Mouse (Mus musculus) retina, adult 2 months (tissue): Measurements from ENCODE around the gene Gm10309.

Experiments
- DNase-seq: peaks from one replicate; pipeline ENCODE4 v3.0.0-alpha.2; 2012; ENCODE audit warnings: low read depth, low spot score

The Gm10309 gene

DNA sequence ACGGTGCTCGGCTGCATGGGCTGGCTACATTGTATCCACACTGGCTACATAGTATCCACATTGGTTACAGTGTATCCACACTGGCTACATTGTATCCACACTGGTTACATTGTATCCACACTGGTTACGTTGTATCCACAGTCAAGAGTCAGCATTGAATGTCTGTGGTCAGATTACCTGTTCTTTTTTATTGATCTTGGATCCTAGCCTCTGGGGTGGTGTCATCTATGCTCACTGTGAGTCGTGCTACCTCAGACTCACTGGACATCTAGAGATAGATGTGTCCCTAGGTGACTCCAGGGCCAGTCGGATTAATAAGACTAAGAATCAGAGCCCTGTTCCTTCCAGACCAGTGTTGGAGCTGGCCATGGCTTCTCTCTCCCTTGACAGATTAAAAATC is 34.9 kb downstream of the Gm10309 start:
- no peak for DNase-seq

DNA sequence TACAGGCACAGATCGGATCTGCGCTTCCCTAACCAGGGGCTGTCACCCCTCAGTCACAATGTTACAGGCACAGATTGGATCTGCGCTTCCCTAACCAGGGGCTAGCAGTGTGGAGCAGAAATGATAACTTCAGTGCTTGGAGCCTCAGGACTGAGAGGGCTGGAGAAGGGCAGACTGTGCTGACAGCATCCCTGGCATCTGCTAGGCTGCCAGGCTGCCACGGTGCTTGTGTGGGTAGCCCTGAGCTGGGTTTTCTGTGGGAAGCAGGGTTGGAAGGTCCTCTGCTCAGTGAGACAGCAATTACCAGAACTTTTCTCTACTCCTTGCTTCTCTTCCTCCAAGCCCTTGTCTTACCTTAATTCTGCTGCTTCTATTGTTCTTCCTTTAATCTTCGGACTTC is 37.1 kb downstream of the Gm10309 start:
- DNase-seq, result no peak

DNA sequence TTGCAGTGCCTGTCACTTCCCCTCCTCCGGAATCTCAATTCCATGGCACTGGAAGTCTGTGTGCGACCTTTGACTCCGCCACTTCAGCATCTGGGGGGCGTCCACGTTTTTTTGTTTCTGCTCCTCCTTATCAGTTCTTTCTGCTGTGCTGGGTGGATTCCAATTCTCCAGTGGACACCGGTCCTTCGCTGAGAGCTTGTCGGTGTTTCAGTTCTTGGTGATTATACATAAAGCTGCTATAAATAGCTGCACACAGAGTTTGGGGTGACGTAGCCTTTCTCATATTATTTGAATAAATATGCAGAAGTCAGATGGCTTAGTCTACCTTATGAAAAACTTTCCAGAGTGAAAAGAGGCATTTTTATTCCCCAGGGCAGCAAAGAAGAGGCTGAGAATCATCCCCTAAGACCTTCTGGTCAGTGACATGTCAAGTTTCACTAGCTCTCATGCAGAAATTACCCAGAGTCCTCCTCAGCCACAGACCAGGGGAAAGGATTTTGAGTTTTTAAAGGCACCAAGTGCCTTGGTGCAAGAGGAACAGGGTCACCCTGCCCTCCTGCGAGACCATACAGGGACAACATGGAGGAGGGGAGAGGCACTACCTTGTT is 37.6 kb downstream of the Gm10309 start:
- DNase-seq, result no peak

DNA sequence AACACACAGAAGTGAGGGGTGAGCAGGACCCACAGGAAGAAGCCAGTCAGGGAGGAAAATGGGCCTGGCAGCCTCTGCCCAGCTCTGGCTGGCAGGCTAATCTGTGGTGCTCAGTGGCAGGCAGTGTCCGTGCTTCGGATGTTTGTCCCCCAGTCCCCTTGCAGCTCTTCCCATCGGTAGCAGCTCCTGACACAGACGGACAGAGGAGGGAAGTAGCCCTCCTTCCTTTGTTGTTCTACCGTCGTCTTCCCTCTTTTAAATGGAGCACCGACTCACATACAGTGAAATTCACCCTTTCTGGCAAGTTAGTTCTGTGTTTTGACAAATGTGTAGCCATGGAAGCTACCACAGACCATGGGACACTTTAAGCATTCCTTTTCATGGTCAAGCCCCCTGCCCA is 38.2 kb downstream of the Gm10309 start:
- no peak for DNase-seq

DNA sequence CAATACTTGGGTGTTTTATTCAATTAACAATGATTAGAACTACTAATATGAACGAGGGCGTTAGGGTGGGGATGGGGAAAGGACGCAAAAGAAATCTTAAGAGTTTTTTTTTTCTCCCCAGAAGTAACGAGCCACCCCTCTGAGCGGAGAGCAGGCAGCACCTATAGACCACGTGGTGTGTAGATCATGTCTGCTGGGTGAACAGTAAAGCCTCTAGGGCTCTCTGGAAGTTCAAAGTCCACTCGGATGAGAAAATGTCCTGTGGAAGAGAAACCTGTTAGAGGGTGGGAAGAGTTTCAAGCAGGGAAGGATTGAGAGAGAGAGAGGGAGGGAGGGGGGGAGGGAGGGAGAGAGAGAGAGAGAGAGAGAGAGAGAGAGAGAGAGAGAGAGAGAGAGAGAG is 38.6 kb downstream of the Gm10309 start:
- no peak for DNase-seq

DNA sequence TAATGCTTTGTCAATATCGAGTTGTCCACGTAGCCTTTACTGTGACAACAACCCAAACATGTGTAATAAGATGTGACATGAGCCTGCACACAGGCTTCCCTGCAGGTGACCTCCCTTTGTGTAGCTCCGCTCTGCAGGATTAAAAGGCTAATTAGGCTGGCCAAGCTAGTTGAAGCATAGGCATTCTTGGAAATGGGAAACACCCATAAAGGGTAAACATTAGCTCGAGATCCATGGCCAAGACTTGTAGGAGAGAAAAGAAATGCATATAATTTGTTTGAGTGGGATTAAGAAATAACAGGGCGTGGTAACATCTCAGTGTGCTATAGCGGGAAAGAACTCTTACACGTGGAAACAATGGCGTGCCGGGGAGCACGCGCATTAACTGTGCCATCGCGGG is 39.2 kb downstream of the Gm10309 start:
- no peak for DNase-seq

DNA sequence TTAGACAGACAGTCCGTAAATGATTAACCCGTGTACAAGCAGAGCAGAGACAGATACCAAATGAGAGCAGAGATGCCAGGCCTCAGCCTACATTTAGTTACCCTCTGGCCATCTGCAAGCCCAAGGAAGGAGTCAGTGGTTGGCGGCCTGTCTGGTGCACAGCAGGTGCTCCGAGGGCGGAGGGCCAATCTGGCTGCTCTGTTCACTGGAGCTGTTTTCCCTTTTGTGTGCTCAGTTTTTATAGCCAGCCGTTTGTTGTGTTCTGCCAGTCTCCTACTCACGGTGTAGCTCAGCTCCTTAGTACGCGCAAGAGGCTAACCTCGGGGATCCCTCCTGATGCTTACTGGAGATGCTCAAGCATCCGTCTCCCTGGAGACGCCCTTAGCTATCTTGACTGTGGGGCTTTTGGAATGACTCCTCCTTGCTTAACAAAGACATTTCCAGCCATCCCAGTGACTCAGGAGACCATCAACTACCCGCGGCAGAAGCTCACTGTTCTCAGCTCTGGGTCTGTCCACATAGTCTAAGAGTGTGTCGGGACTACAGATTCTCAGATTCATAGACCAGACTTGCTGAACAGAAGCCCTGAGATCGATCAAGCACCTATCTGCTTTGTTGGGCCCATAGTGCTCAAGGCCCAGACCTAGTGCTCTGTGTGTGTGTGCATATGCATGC is 40.2 kb downstream of the Gm10309 start:
- DNase-seq, result no peak

DNA sequence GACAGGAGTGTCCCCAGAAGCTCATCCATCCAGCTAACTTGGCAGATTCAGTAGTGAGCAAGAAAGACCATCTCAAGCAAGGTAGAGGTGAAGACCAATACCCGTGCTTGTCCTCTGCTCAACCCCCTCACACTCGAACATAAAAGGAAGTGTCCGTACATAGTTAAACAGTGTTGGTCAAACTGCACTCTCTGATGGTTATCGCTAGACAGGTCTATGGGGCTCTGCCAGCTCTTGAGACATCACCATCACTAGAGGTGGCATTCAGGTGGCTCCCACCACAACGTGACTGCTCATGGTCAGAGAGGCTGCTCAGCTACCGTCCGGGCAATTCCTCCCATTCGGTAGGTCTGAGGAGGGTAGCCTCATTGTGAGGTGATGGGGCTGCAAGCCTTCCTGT is 40.8 kb downstream of the Gm10309 start:
- DNase-seq, result no peak

DNA sequence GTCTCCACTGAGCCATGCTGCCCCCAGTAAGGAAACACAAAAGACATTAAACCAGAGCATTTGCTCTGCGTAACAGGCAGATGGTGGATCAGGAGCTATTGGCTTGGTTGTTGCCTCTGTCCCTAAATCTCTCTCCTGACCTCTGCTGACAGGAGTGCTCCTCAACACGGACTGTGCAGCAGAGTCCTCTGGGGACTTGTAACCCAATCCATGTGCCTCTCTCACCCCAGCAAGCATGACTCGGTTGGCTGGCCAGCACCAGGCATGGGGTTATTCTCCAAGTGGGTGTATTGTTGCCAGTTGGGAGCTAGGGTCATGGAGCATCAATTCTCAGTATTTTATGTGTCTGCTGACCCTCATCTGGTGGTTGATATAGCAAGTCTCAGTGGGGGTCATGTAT is 41.7 kb downstream of the Gm10309 start:
- no peak for DNase-seq

DNA sequence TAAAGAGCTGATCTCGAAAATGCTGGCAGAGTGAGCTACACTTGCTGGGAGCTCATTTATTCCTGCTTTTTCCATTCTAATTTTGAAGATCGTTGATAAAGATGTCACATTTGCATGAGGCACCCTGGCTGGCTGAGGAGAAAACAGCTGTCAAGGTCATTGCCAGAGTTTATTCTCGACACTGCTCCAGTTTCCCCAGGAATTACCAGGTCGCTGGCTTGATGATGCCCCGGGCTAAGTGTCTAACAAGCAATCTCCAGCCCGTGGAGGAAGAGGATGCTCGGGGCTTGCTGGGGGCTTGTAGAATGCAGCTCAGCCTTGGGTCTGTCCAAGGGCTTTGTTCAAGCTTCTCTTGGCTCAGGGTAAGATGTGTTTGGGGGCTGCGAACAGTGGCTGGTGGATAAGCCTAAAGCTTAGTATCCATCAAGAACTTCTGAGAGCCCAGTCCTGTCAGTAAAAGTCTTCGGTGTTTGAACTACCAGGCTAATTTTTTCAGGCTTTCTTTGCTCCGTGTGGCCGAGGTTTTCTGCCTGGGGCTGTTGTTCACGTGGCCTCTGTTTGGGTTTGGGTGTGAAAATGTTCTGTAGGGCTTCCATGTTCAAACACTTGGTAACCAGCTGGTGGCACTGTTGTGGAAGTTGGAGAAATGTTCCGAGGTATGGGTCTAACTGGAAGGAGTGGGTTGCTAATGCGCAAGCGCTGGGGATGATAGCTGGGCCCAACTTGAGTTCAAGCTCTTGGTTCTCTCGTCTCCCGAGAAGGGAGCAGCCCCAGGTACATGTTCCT is 44.2 kb downstream of the Gm10309 start:
- DNase-seq, result no peak

DNA sequence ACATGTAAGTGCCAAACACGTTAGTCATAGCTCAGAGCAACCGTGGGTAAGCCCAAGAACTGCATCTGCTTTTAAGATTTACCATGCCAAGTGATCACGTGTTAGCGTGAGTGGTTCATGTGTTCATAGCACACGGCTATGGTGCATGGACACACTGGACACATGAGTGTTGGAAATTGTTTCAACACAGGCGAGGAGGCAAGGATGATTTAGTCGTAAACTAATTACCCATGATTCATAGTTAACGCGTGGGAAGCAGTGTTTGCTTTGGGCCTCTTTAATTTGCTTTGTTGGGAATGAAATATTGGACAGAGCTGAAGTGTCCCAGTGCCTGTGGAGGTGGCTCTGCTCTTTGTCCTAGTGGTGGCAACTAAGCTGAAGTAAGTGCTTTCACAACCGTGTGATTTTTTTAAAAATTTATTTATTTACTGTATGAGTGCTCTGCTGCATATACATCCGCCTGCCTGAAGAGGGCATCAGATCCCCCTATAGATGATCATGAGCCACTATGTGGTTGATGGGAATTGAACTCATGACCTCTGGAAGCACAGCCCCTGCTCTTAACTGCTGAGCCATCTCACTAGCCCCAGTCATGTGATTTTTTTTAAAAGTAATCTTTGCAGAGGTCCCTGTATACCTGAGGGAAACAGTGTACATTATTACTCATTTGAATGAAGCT is 46.6 kb downstream of the Gm10309 start:
- no peak for DNase-seq

DNA sequence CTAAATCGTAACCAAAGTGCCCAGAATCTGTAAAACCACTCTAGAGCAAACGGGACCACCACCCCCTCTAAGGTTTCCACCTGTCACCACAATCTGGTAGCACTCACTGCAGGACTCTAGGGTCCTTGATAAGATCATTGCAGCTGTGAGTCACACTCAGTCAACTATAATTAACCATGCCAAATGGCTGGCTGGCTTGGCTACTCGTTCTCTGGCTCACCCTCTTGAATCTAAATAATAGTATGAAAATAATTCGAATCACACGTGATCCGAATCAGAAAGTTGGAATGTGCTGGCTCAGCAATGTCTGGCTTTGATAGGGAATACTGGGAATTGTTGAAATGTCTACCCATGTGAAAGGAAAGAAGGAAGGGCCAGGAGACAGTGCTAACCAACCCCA is 48.5 kb downstream of the Gm10309 start:
- DNase-seq, result no peak

DNA sequence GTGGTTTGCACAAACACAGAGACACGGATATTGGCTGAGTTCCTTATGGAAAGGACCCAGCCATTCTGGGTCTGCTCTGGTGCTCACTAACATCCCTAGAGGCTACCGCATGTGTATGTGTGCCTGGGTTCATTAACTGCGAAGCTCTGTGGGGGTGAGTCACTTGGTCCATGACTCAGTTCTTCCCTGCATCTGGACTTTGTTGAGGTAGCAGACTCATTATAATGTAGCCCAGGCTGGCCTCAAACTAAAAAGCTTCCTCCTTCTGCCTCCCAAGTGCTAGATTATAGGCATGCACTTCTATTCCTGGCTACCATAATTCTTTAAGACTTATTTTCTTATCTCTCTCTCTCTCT is 50.7 kb downstream of the Gm10309 start:
- no peak for DNase-seq

DNA sequence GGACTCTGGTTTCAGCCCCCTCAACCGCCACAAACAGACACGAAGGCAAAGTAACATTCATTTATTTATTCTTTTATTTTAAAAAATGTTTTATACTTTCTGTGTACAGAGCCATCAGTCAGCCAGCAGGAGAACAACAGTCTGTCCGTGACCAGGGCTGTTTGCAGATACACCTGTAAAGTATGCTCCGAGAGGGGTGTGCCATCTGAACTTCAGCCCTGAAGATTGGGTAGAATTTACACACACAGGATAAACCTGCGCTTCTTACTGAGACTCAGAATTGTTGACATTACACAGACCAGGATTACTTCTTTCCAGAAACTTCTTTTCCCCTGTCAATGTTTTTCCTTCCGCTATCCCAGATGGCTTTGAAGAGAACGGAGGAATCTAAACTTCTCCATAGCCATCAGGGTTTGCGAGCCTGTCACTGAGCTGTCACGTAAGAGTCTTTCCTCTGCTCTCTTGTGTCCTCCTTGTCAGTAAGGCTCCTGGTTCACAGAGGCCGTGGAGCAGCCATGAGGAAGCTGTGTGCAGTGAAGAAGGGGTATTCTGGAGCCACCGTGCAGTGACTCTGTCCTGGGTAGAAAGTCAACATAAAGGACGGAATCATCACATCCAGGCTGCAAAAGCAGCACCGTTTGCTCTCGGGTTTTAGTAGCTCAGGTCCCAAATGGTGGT is 51.2 kb downstream of the Gm10309 start:
- no peak for DNase-seq

DNA sequence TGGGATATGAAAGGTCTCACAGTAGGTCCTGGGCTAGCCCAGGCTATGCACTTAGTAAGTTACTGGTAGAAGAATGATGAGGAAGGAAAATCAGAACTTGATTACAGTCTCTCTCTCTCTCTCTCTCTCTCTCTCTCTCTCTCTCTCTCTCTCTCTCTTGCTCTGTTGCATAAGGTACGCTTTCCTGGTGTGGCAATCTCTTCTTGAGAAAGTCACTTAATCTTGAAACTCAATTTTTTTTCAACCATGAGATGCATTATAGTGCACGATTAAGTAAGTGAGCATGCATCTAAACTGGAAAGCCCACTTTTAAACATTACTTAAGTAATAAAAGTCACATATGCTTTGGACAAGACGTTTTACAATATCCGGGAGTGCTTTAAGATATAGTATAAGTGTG is 52.1 kb downstream of the Gm10309 start:
- DNase-seq, result no peak
